Mouse (Mus musculus) kidney, postnatal 14 days (tissue): ENCODE results near the gene Zfp518b.

ENCODE experiments used
- DNase-seq: peaks from one replicate; pipeline ENCODE4 v3.0.0; 2022; ENCODE audit warnings: mixed read lengths

Gene Zfp518b

GRCm38 (mm10) chr5:38684164-38684911, at the start of gene Zfp518b:
Gene Zfp518b (minus strand): TSS chr5:38684826.
- DNase-seq = peak; percentile 87

GRCm38 (mm10) chr5:38708940-38709581, 24.4 kb upstream of the Zfp518b start:
- no peak for DNase-seq

- DNase-seq = no peak
Observed at GRCm38 (mm10) chr5:38707364-38708075, 22.9 kb upstream of the Zfp518b start.

GRCm38 (mm10) chr5:38702941-38703340, 18.3 kb upstream of the Zfp518b start:
- DNase-seq = no peak

GRCm38 (mm10) chr5:38702091-38702490, 17.5 kb upstream of the Zfp518b start:
- no peak for DNase-seq

- DNase-seq = no peak
Observed at GRCm38 (mm10) chr5:38698466-38698865, 13.8 kb upstream of the Zfp518b start.

- DNase-seq = no peak
Observed at GRCm38 (mm10) chr5:38698046-38698445, 13.4 kb upstream of the Zfp518b start.

- DNase-seq = no peak
Observed at GRCm38 (mm10) chr5:38696616-38697375, 12.2 kb upstream of the Zfp518b start.

- DNase-seq = no peak
Observed at GRCm38 (mm10) chr5:38692859-38693258, 8.2 kb upstream of the Zfp518b start.

GRCm38 (mm10) chr5:38689186-38689585, 4.6 kb upstream of the Zfp518b start:
- no peak for DNase-seq

GRCm38 (mm10) chr5:38687694-38688093, 3.1 kb upstream of the Zfp518b start:
- no peak for DNase-seq

GRCm38 (mm10) chr5:38658836-38659235, 25.8 kb downstream of the Zfp518b start:
- no peak for DNase-seq

- DNase-seq = no peak
Observed at GRCm38 (mm10) chr5:38656204-38656603, 28.4 kb downstream of the Zfp518b start.

GRCm38 (mm10) chr5:38655421-38655928, 29.2 kb downstream of the Zfp518b start:
- DNase-seq = no peak

- no peak for DNase-seq
Observed at GRCm38 (mm10) chr5:38654571-38654970, 30.1 kb downstream of the Zfp518b start.

GRCm38 (mm10) chr5:38653101-38653500, 31.5 kb downstream of the Zfp518b start:
- no peak for DNase-seq

GRCm38 (mm10) chr5:38651455-38651854, 33.2 kb downstream of the Zfp518b start:
- no peak for DNase-seq

- DNase-seq = no peak
Observed at GRCm38 (mm10) chr5:38641526-38641925, 43.1 kb downstream of the Zfp518b start.

GRCm38 (mm10) chr5:38636301-38636749, 48.3 kb downstream of the Zfp518b start:
- no peak for DNase-seq

GRCm38 (mm10) chr5:38635696-38636095, 48.9 kb downstream of the Zfp518b start:
- no peak for DNase-seq

- DNase-seq = no peak
Observed at GRCm38 (mm10) chr5:38634321-38635164, 50.1 kb downstream of the Zfp518b start.
